Mouse (Mus musculus): ENCODE measurements around the gene Il4ra. TPM values are rescaled to one million over a fixed set of nuclear protein-coding genes. Genes with fewer than 3 reads are reported as not detected.

Il4ra gene
- polyA plus RNA-seq, 1 experiment from 2014 or later, result 8.2 TPM

- H3K4me2 ChIP-seq (ENCODE audit: low read length), result no peak overlapping the region
- H3K4me1 ChIP-seq (replicated peaks; ENCODE audit: control insufficient read depth, insufficient read depth, low read length), result peaks cover 21% of the 10 kb centered on the region
- DNase-seq (ENCODE audit: low spot score) (no peak), ATAC-seq (replicated peaks; ENCODE audit: low FRiP score, low TSS enrichment, low read depth) (no peak)
- no peak overlapping the region for H3K9ac ChIP-seq (ENCODE audit: low read length)
- no peaks in the 10 kb centered on the region for H3K36me3 ChIP-seq (ENCODE audit: control insufficient read depth, insufficient read depth, low read length)
- WGBS, result 88% methylated on average over 1 of the region's 1 CpGs
- no peaks in the 10 kb centered on the region for H3K27me3 ChIP-seq (replicated peaks; ENCODE audit: control insufficient read depth, insufficient read depth, low read length)
- H3K9me3 ChIP-seq (ENCODE audit: control insufficient read depth, low read length), result no peaks in the 10 kb centered on the region
- no peak overlapping the region for H3K4me3 ChIP-seq (ENCODE audit: low read depth, low read length)
- H3K27ac ChIP-seq (ENCODE audit: low read depth), result no peak overlapping the region
These were observed 28.3 kb downstream of the Il4ra start for GRCm38 (mm10) chr7:125580220-125580549.

DNA sequence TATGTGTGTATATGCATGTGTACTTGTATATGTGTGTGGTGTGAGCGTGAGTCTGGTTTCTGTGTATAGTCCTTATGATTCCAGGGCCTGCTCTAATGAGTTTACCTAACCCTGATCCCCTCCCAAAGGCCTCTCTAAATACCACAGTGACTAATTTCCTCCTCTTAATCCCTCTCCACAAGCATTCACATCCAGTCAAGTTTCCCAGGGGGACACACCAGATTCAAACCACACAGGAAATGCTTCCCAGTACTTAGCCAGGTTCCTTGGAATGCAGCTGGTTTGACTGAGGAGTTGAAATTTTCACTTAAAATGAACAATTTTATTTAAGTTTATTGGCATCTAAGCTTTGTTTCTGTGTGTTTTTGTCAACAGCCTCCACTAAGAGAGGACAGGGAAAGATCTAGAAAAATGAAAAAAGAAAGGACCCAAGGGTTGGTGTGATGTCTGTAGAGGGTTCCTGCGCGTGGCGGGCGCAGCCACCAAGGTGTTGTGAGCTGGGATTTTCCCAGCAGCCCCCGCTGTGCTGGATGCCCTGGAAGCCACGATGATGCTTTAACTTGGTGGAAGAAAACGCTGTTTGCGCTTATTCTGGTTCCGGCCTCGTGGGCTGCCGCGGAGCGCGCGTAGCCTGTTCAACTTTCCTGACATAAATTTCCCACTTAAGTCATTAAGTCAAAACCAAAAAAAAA, 28.9 kb downstream of the Il4ra start:
- WGBS, result 9% methylated on average over 16 of the region's 16 CpGs
- Histone ChIP-seq H3K9ac (ENCODE audit: low read length) (peak overlapping the region; percentile 17; the same call in 1 of the 2 replicates), H3K27ac (ENCODE audit: low read depth) (no peak overlapping the region)

GRCm38 (mm10) chr7:125581317-125581672, 29.4 kb downstream of the Il4ra start:
- 2% methylated on average over 21 of the region's 21 CpGs for WGBS
- peak overlapping the region; percentile 17; the same call in 1 of the 2 replicates for H3K9ac ChIP-seq (ENCODE audit: low read length)
- H3K4me1 ChIP-seq (replicated peaks; ENCODE audit: control insufficient read depth, insufficient read depth, low read length), result peaks cover 21% of the 10 kb centered on the region

More for the DNA sequence above, 28.9 kb downstream of the Il4ra start:
- ATAC-seq (replicated peaks; ENCODE audit: low FRiP score, low TSS enrichment, low read depth), result no peak
- Histone ChIP-seq H3K9me3 (ENCODE audit: control insufficient read depth, low read length) (no peaks in the 10 kb centered on the region), H3K4me3 (ENCODE audit: low read depth, low read length) (peak overlapping the region; percentile 34), H3K4me2 (ENCODE audit: low read length) (peak overlapping the region; percentile 73), H3K27me3 (replicated peaks; ENCODE audit: control insufficient read depth, insufficient read depth, low read length) (no peaks in the 10 kb centered on the region), H3K4me1 (replicated peaks; ENCODE audit: control insufficient read depth, insufficient read depth, low read length) (peaks cover 21% of the 10 kb centered on the region), H3K36me3 (ENCODE audit: control insufficient read depth, insufficient read depth, low read length) (no peaks in the 10 kb centered on the region)
- no peak for DNase-seq (ENCODE audit: low spot score)

DNA sequence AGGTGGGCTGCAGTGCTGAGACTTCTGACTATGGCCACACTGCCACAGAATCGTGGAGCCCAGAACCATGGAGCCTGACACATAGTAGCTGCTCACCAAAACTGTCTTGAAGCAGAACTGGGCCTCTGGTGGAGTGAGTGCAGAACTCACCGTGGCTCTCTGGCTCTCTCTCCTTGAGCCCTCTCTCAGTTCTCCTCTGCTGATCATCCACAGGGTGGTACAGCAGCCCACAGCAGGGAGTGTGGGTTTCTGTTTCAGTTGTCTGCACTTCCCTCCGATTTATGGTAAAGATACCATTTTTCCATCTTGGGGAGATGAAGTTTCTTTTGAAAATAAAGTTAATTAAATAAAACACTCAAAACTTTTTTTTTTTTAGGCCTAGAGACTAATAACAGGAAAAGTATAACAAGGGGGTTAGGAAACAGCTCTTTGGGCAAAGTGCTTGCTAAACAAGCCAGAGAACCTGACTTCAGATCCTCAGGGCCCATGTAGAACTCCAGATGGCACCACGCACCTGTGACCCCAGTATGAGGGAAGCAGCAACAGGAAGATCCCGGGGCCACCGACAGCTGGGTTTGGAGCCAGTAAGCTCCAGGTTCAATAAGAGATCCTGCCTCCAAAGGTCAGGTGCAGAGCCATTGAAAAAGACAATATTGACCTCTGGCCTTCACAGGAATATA, 31.5 kb downstream of the Il4ra start:
- Histone ChIP-seq H3K4me3 (ENCODE audit: low read depth, low read length) (no peak overlapping the region), H3K4me1 (replicated peaks; ENCODE audit: control insufficient read depth, insufficient read depth, low read length) (peaks cover 6% of the 10 kb centered on the region), H3K9me3 (ENCODE audit: control insufficient read depth, low read length) (no peaks in the 10 kb centered on the region), H3K9ac (ENCODE audit: low read length) (no peak overlapping the region), H3K36me3 (ENCODE audit: control insufficient read depth, insufficient read depth, low read length) (no peaks in the 10 kb centered on the region), H3K27ac (ENCODE audit: low read depth) (no peak overlapping the region), H3K27me3 (replicated peaks; ENCODE audit: control insufficient read depth, insufficient read depth, low read length) (no peaks in the 10 kb centered on the region), H3K4me2 (ENCODE audit: low read length) (no peak overlapping the region)
- ATAC-seq (replicated peaks; ENCODE audit: low FRiP score, low TSS enrichment, low read depth) (no peak), DNase-seq (ENCODE audit: low spot score) (no peak)
- WGBS, result 82% methylated on average over 6 of the region's 6 CpGs

More at GRCm38 (mm10) chr7:125581317-125581672, 29.4 kb downstream of the Il4ra start:
- H3K27me3 ChIP-seq (replicated peaks; ENCODE audit: control insufficient read depth, insufficient read depth, low read length), result no peaks in the 10 kb centered on the region
- no peak overlapping the region for H3K27ac ChIP-seq (ENCODE audit: low read depth)
- peak overlapping the region; percentile 34 for H3K4me3 ChIP-seq (ENCODE audit: low read depth, low read length)
- DNase-seq (ENCODE audit: low spot score), result peak; percentile 94
- no peaks in the 10 kb centered on the region for H3K9me3 ChIP-seq (ENCODE audit: control insufficient read depth, low read length)
- peak; percentile 81 for ATAC-seq (replicated peaks; ENCODE audit: low FRiP score, low TSS enrichment, low read depth)
- H3K36me3 ChIP-seq (ENCODE audit: control insufficient read depth, insufficient read depth, low read length), result no peaks in the 10 kb centered on the region
- peak overlapping the region; percentile 73 for H3K4me2 ChIP-seq (ENCODE audit: low read length)

GRCm38 (mm10) chr7:125584005-125584369, 32.1 kb downstream of the Il4ra start:
- H3K4me3 ChIP-seq (ENCODE audit: low read depth, low read length), result no peak overlapping the region
- H3K27me3 ChIP-seq (replicated peaks; ENCODE audit: control insufficient read depth, insufficient read depth, low read length), result no peaks in the 10 kb centered on the region
- no peak overlapping the region for H3K27ac ChIP-seq (ENCODE audit: low read depth)
- no peaks in the 10 kb centered on the region for H3K36me3 ChIP-seq (ENCODE audit: control insufficient read depth, insufficient read depth, low read length)
- H3K4me1 ChIP-seq (replicated peaks; ENCODE audit: control insufficient read depth, insufficient read depth, low read length), result peaks cover 6% of the 10 kb centered on the region
- H3K9ac ChIP-seq (ENCODE audit: low read length), result no peak overlapping the region
- ATAC-seq (replicated peaks; ENCODE audit: low FRiP score, low TSS enrichment, low read depth), result no peak
- H3K4me2 ChIP-seq (ENCODE audit: low read length), result no peak overlapping the region
- H3K9me3 ChIP-seq (ENCODE audit: control insufficient read depth, low read length), result no peaks in the 10 kb centered on the region
- 86% methylated on average over 5 of the region's 5 CpGs for WGBS
- DNase-seq (ENCODE audit: low spot score), result no peak

- ATAC-seq (replicated peaks; ENCODE audit: low FRiP score, low TSS enrichment, low read depth) (no peak), DNase-seq (ENCODE audit: low spot score) (no peak)
- Histone ChIP-seq H3K27me3 (replicated peaks; ENCODE audit: control insufficient read depth, insufficient read depth, low read length) (no peaks in the 10 kb centered on the region), H3K27ac (ENCODE audit: low read depth) (no peak overlapping the region), H3K9me3 (ENCODE audit: control insufficient read depth, low read length) (no peaks in the 10 kb centered on the region), H3K4me1 (replicated peaks; ENCODE audit: control insufficient read depth, insufficient read depth, low read length) (no peaks in the 10 kb centered on the region), H3K4me2 (ENCODE audit: low read length) (no peak overlapping the region), H3K4me3 (ENCODE audit: low read depth, low read length) (no peak overlapping the region), H3K9ac (ENCODE audit: low read length) (no peak overlapping the region), H3K36me3 (ENCODE audit: control insufficient read depth, insufficient read depth, low read length) (no peaks in the 10 kb centered on the region)
- 98% methylated on average over 23 of the region's 23 CpGs for WGBS
These were observed 34.4 kb downstream of the Il4ra start for GRCm38 (mm10) chr7:125586355-125586754.

GRCm38 (mm10) chr7:125588721-125589120, 36.8 kb downstream of the Il4ra start:
- Histone ChIP-seq H3K27me3 (replicated peaks; ENCODE audit: control insufficient read depth, insufficient read depth, low read length) (no peaks in the 10 kb centered on the region), H3K4me1 (replicated peaks; ENCODE audit: control insufficient read depth, insufficient read depth, low read length) (no peaks in the 10 kb centered on the region), H3K36me3 (ENCODE audit: control insufficient read depth, insufficient read depth, low read length) (no peaks in the 10 kb centered on the region), H3K27ac (ENCODE audit: low read depth) (no peak overlapping the region), H3K9ac (ENCODE audit: low read length) (no peak overlapping the region), H3K4me2 (ENCODE audit: low read length) (no peak overlapping the region), H3K9me3 (ENCODE audit: control insufficient read depth, low read length) (no peaks in the 10 kb centered on the region), H3K4me3 (ENCODE audit: low read depth, low read length) (no peak overlapping the region)
- DNase-seq (ENCODE audit: low spot score) (no peak), ATAC-seq (replicated peaks; ENCODE audit: low FRiP score, low TSS enrichment, low read depth) (no peak)
- 81% methylated on average over 4 of the region's 4 CpGs for WGBS

DNA sequence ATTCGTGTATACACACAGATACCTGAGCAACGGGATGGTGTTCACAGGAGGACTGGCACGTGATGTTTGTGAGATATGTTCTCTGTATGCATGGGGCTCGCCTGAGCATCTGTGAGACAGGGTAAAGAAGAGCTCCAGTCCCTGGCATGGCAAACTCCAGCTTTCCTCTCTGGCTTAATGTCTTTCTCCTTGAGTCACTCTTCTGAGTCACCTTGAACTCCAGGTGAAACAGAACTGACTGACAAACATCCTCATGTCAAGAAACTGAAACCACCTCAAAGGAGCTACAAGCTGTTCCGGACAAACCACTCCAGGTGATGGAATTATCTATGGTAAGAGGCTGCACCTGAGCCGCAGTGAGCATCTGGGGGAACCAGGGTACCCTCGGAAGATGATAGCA, 38.0 kb downstream of the Il4ra start:
- Histone ChIP-seq H3K36me3 (ENCODE audit: control insufficient read depth, insufficient read depth, low read length) (no peaks in the 10 kb centered on the region), H3K4me2 (ENCODE audit: low read length) (no peak overlapping the region), H3K27ac (ENCODE audit: low read depth) (no peak overlapping the region), H3K4me3 (ENCODE audit: low read depth, low read length) (no peak overlapping the region), H3K4me1 (replicated peaks; ENCODE audit: control insufficient read depth, insufficient read depth, low read length) (no peaks in the 10 kb centered on the region), H3K27me3 (replicated peaks; ENCODE audit: control insufficient read depth, insufficient read depth, low read length) (no peaks in the 10 kb centered on the region), H3K9ac (ENCODE audit: low read length) (no peak overlapping the region), H3K9me3 (ENCODE audit: control insufficient read depth, low read length) (no peaks in the 10 kb centered on the region)
- WGBS, result 87% methylated on average over 7 of the region's 7 CpGs
- ATAC-seq (replicated peaks; ENCODE audit: low FRiP score, low TSS enrichment, low read depth) (no peak), DNase-seq (ENCODE audit: low spot score) (no peak)

DNA sequence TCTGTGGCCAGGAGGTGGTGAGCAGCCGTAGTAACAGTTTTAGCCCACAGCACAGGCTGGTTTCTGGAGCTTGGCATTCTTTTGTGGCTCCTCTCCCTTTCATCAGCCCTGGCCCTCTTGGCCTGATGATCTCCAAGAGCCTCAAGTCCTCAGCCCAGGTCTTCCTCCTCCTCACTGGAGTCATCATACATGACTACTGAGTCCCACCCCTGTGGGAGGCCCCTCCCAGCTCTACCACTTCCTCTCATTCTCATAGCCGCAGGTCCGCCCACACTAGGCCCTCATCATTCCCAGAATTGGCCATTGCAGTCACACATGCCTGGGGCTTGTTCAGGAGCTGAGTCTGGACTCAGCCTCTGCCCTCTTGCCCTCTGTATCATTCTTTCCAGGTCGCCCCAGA, 41.9 kb downstream of the Il4ra start:
- Histone ChIP-seq H3K9ac (ENCODE audit: low read length) (no peak overlapping the region), H3K36me3 (ENCODE audit: control insufficient read depth, insufficient read depth, low read length) (no peaks in the 10 kb centered on the region), H3K4me2 (ENCODE audit: low read length) (no peak overlapping the region), H3K9me3 (ENCODE audit: control insufficient read depth, low read length) (no peaks in the 10 kb centered on the region), H3K27ac (ENCODE audit: low read depth) (no peak overlapping the region), H3K4me1 (replicated peaks; ENCODE audit: control insufficient read depth, insufficient read depth, low read length) (no peaks in the 10 kb centered on the region), H3K4me3 (ENCODE audit: low read depth, low read length) (no peak overlapping the region), H3K27me3 (replicated peaks; ENCODE audit: control insufficient read depth, insufficient read depth, low read length) (no peaks in the 10 kb centered on the region)
- DNase-seq (ENCODE audit: low spot score) (no peak), ATAC-seq (replicated peaks; ENCODE audit: low FRiP score, low TSS enrichment, low read depth) (no peak)
- 82% methylated on average over 4 of the region's 4 CpGs for WGBS

Measured in intestine, embryonic 14.5 days (tissue).